Mouse (Mus musculus) spleen, adult 18-20 months (tissue): ENCODE results near the gene Nuf2.
A peak's percentile ranks its signal among the peaks of the same experiment; 100 is the strongest.
"Not testable (repeated sequence)": the region's sequence is repeated elsewhere in the genome, so short reads cannot be mapped to it uniquely, and the experiment has no call there.

Experiments used
- DNase-seq, 2 experiments: peaks; one replicate each; pipeline ENCODE4 v3.0.0; 2022; ENCODE audit warnings: mixed read lengths in 2 of 2

The Nuf2 gene

DNA sequence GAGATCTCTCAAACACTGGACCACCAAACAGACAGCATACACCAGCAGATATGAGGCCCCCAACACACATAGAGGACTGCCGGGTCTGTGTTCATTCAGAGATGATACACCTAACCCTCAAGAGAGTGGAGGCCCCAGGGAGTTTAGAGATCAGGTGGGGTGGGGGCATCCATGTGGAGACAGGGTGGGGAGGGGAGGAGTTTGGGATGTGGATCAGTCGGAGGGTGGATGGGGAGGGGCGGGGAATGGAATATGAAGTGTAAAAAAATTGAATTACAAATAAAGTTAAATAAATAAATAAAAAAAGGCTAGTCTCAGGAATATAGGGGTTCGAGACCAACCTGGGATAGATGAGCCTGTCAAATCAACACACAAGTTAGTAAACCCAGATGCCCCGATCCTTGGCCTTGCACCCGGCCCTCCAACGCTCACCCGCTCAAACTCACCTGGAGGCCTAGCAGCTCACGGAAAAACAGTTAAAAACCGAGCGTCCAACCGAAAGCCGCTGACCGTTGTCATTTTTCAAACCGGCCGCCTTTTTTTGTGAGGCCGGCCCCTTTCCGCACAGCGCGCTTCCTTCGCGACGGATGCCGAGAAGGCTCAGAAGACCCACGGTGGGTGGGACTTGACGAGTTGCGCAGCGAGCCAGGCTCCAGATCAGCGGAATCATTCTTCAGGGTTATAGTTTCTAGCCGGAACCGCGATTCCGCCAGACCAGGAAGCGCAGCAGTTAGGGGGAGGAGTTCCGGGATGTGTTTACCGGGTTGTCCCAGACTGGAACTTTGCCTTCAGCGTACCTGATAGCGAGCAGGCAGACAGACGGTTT lies at the start of gene Nuf2:
Nuf2 (minus strand) TSS at position 589 of the 826 bp plus-strand sequence.
- peak; percentile 92 to 94 for DNase-seq

DNA sequence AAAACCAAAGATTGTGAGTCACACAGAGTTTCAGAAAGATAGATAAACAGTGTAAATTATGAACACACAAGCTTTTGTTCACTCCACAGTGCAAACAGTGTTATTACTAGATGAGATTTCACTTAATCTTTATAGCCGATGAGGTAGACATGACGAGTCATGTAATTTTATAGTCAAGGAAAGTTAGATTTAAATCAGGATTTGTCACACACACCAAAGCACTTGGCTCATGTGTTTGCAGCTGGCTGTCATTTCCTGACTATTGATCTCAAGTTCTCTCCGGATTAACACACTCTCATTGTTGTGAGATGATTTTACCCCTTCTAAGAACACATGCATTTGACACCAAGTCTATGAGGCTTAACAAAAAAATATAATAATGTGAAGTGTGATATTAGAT lies 48.3 kb upstream of the Nuf2 start:
- no peak for DNase-seq

DNA sequence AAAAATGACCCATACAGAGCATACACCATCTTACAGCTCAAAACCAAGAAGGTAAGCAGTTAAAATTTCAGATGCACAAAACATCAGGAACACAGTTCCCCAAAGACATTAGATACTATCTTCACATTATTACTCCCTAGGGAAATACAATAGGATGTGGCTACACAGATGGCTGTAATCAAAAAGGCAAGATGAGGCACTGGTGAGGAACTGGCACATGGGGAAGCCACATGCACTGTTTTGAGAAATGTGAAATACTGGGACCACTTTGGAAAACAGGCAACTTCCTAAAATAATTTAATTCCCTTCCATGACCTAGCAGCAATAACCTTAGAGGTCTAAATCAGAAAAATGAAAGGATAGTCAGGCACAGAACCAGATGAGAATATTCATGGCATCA lies 42.9 kb upstream of the Nuf2 start:
- no peak for DNase-seq

DNA sequence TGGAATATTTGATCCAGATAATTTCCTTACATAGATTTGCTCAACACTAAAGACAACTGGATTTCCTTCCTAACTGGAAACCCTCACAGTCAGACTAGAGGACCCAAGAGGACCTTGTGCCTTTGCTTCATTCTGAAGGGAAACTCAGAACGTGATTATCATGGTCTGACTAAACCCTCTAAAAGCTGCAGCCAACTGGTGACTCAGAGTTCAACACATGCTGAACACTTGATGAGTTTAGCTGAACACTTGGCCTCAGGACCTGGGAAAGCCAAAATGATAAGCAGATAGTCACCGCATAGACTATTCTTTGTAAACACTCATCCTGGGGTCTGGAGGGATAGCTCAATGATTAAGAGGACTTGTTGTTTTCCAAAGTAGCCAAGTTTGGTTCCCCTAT lies 24.4 kb upstream of the Nuf2 start:
- no peak for DNase-seq

DNA sequence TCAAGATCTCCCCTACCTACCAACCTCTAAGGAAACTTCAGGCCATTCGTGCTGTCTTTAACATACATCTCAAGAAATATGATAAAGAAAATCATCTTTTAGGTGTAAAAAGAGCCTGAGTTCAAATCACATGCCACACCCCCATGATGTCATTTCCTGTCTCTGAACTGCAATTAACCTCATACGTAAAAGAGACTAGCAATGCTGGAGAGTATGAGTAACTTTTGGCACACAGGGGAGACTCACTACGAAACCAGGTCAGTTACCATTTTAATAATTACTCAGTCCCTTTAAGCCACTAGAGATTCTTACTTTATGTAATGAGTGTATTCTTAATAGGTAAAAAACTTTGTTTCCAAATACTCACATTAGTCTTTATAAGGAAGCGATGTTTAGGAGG lies 23.8 kb upstream of the Nuf2 start:
- no peak for DNase-seq

DNA sequence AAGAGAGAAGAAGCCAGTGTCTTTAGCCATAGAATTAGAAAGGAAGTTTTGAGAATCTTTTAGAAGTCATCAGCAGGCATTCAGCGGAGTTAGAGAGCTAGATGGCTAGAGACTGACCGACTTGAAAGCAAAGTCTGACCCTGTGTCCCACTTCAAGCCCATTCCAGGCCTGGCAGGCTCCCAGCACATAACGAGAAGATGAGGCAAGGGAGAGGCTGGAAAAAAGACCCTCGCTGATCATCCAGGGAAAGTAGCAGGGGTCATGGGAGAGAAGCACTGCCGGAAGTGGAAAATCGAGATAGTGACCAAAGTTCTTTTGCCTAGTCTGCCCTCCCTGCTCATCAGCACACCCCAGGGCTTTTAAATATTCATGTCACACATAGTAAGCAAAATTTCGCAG lies 22.2 kb upstream of the Nuf2 start:
- no peak for DNase-seq

DNA sequence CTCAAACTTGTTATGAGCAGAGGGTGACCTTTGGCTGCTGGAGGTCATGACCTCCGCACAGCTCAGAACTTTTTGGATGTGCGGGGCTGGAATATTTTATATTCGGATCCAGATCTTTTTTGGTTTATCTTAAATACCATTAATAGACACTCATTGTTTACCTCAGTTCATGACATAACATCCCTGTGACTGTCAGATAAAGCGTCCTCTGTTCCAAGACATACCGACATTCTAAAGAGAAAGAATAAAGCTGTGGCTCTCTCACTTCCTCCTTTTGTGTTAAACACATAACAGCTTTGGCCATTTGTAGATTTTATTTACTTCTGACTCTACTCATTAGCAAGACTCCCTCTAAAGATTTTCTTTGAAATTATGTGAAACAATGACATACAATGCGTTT lies 9.2 kb upstream of the Nuf2 start:
- DNase-seq: no peak

DNA sequence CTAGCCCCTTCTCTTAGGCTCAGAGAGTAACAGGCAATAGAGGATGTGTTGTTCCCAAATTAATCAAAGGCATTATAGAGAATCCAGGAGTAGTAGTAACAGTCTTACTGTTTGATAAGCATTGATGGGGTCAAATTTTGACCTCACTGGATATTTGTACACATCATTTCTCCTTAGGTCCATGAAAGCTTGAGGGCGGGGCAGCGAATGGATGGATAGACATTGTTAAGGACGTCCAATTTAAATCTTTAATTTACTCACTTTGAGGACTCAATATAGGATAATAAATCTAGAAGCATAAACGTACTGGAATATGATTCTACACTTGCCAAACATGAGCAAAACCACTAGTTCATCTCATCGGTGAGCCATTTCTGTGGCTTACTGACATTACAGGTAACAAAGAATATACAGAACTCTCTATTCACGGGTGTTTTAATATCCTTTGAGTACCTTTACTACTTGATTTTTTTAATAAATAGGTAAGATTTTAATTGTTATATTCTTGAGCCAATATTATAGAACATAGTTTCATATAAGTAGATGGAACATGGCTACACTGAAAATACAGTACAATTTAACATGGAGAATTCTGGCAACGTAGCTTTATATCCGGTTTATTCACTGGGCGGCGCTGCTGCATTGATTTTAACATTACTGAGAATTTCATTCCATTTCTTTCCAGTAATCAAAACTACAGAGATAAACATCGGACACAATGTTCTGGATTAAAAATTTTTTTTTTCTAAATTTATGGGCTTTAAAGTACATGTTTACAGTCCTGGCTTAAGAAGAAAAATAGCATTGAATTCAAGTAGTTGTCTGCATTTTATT lies 655 bp upstream of the Nuf2 start:
- DNase-seq: peak; percentile 6 to 62

DNA sequence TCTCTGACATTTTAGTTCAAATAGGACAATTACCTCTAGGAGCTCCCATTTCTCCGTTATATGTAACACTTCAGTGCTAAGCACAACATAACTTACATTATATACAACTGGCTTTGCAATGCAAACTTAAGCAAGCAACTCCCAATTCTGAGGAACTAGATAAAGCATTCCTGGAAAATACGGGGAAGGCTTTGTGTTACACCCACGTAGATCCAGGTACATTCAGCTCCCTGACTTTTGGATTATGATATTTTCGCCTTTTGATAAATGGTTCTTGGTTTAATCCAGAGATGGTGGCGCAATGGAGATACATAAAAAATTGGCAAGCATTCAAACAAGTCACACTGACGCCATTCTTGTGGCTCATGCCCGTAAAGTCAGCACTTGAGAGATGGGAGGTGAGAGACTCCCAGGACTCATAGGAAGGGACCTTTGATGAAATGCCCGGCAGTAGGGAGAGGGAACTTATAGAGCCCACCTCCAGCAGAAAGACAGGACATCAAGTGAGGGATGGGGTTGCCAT lies 1.2 kb downstream of the Nuf2 start:
- no peak for DNase-seq

DNA sequence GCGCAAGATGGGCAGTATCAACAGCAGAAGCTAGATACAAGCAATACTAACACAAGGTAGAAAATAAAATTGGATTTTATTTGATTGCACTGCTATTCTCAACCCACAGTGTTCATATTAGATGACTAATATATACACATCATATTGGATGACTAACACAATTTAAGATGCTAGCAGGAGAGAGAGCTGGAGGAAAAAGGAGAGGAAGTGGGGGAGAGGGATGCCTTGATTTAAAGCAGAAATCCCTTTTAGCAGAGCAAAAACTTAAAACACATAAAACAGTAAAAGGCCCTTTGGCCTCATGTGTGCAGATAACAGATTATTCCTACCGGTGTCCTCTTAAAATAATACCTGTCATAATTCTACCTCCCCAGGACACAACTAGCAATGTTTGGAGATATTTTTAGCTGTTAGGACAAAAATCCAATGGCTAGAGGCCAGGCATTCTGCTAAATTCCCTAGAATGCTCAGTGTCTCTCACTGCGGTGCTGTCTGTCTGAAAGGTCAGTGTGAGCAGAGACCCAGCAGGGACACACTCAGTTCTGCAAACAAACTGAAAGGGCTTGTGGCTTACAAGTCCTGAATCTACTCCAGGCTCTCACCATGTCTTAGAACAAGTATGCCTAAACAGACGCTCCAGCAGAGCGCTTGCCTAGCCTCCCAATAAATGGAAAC lies 5.1 kb downstream of the Nuf2 start:
- no peak for DNase-seq

DNA sequence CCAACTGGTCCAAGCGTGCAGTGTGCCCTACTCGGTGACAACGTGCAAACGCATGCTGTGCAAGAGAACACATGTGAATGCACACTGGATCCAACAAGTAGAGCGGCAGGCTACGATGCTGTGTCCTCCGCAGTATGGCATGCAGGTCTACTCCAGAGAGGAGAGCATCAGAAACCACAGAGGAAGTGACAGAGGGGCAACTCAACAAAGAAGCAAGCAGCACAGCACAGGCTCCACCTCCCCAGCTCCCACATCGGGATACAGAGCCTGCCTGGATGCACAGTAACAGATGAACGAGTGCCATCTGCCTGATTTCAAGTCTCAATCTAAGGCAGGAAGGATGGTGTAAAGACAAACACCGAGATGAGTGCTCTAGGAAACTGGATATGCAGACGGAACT lies 11.9 kb downstream of the Nuf2 start:
- no peak for DNase-seq

DNA sequence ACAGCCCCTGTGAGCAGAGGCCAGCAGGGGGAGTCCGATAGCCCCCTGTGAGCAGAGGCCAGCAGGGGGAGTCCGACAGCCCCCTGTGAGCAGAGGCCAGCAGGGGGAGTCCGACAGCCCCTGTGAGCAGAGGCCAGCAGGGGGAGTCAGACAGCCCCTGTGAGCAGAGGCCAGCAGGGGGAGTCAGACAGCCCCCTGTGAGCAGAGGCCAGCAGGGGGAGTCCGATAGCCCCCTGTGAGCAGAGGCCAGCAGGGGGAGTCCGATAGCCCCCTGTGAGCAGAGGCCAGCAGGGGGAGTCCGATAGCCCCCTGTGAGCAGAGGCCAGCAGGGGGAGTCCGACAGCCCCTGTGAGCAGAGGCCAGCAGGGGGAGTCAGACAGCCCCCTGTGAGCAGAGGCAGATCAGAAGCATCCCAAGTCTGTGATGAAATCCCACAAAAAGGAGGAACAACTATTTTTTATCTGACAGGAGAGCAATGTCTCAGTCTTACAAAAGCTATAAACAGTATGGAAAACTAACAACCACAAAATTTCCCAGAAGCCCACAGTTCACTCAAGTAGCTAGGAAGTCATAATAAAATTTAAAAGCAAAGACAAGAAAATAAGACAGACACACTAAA lies 13.3 kb downstream of the Nuf2 start:
- not testable (repeated sequence) for DNase-seq

DNA sequence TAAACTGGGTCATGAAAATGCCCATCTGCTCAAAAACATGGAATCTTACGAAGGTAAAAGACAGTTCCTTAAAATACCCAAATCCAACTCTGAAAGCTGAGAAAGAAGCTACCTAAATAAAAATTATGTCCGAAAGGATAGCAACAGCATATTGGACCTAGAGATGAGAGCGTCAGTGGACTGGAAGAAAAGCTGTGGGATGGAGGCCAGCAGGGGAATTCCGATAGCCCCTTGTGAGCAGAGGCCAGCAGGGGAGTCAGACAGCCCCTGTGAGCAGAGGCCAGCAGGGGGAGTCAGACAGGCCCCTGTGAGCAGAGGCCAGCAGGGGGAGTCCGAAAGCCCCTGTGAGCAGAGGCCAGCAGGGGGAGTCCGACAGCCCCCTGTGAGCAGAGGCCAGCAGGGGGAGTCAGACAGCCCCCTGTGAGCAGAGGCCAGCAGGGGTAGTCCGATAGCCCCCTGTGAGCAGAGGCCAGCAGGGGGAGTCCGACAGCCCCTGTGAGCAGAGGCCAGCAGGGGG lies 13.8 kb downstream of the Nuf2 start:
- no peak for DNase-seq

DNA sequence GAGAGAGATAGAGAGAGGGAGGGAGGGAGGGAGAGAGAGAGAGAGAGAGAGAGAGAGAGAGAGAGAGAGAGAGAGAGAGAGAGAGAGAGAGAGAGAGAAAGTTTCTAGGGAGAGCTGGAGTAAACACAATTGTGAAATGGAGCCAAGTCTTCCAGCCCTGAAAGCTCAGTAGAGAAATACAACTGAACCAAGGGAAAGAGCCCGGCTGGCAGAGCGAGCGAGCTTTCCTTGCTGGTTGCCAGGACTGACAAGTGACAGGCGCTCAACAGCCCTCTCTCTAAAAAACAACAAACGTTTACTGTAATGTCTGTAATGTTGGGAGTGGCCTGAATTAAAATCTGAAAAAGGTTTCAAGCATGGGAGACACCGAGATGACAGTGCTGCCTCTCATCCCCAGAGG lies 24.9 kb downstream of the Nuf2 start:
- DNase-seq: no peak

DNA sequence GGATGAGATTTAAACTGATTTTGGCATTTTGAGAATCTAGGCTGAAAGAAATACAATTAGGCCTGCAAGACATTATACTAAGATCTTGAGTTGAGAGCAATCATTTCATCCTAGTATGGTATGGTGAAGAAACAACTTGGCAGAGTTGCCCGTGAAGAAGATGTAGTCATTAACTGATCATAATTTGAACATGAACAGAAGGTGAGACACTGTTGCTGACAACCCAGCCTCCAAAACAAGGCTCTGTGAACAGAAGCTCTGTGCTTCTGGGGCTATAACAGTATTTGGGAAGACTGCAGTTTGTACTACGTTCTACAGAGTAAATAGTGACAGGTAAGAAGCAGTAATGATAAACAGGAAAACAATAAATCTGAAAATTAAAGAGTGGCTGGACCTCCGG lies 28.4 kb downstream of the Nuf2 start:
- no peak for DNase-seq

DNA sequence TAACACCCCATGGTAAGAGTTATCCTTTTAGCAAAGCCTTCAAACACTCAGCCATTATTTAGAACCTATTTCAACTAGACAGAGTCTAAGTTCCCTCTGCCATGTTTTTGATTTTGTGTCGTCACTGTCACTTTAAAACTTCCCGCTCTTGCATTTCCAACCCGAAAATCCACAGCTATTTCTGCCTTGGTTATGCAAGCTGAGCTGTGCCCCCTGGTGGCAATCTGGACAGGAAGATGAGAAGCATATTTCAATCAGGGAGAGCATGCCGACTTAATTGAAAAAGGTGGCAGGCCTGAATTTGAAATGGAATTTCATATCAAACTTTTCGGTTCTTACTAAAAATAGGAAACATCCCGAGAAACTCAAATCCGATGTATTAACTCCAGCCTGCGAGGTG lies 35.6 kb downstream of the Nuf2 start:
- DNase-seq: peak in 1 of 2 experiments; percentile 12

DNA sequence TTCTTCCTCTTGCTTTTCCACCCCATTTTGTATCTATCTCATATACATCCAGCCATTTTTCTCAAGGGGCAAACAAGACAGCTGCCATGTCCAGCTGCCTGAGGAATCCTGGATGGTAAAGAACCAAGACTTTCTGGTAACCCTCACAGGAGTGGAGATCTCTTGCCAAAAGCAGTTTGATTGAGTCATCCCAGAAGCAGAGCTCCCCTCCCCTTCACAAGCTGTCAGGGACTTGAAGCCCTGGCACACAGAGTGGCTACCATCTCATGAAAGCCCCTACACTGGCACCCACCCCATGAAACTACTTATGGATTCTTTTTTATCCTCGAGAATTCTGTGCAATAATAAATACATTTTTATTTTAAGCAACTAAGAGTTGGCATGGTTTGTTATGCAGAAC lies 39.7 kb downstream of the Nuf2 start:
- no peak for DNase-seq

DNA sequence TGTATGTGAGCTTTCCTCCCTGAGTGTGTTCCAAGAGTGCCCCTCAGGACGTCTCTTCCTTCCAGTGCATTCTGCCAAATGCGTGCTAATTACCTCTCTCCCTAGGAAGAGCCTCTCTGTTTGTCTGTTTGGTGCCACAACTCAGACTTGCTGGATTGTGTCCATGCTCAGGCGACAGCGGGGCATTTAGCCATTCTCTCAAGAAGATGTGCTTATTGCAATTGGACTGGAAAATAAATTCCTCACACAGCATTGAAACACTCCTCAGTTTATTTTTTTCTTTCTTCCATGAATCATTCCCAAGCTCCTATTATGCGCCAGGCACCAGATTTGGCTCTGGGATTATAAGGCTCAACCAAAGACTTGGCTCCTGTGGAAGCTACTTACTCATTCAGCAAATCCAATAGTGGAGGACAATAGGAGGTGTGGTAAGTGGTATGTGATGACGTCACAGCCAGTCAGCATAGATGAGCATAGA lies 45.8 kb downstream of the Nuf2 start:
- no peak for DNase-seq

DNA sequence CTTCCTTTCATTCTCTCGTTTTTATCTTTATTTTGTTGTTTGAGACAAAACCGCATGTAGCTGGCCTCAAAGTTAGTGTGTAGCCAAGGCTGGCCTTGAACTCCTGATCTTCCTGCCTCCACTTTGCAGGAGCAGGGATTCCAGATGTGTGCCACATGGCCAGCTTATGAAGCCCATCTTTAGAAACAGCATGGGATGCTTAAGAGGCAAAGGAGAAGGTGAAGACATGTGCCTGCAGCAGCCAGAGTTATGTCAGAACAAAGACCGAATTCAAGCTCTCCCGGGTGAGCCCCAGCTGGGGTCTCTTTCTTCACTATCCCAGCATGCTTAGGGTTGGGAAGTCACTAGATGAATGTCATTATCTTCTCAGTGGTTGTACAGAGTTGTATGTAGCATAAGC lies 46.7 kb downstream of the Nuf2 start:
- no peak for DNase-seq

DNA sequence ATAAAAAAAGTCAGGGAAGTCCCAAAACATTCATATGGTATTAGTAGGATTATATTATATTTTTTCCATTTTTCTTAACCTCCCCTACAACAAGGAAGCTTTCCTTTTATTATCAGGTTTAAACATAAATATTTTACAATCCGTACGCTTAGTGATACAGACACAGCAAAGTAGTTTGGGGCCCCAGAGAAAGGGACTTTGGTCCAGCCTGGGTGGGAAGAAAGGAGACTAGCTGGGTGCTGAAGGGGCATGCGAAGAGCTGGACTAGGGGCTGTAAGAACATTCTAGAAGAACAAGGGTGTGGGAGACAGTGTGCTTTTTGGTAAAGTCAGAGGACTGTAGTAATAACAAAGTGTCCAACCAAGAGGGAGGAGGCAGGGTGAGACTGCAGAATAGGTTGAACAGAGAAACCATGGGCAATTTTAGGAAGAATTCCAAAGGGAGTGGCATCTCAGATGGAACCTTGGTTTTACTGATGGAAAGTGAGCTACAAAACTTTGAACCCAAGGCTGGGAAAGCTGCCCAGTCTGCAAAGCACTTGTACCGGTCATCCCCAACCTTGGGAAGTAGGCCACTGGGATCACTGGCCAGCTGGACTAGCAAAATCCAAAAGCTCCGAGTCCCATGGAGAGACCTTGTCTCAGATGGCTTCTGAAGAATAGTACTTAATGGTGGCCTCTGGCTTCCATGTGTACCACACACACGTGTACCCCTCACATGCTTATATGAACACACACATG lies 48.5 kb downstream of the Nuf2 start:
- DNase-seq: no peak

DNA sequence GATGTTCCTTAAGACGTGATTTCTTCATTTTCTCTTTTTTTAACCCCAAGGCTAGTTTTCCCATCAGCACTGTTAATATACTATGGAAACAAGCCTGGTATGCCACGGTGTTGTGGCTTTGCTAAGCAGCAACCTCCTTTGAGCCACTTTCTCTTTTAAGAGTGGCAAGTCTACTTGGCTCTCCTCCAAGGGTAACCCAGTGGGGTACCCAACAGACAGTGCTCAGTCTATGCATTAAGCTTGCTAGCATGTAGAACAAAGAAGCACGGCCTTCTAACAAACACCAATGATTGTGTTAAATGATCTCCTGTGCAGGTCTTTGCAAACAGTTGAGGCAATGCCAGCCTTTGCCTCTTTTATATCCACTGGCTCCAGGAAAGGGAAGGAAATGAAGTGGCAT lies 60.1 kb downstream of the Nuf2 start:
- no peak for DNase-seq

DNA sequence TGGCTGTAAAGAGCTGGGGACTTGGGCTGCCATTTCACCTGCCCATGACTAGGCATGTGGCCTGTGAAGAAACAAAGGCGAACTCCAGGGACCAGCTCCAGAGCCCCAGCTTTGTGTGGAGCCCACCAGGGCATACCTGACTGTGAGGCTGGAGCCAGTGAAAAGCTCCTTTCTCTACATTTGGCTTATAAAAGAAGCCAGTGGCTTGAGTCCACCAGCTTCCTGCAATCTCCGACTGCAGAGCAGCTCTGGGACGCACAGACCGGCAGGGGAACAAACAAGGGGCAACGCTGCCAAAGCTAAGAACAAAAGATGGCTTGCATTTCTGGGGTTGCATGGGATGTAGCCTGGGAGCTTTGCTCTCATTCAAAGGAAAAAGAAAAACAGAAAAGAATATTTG lies 63.5 kb downstream of the Nuf2 start:
- DNase-seq: no peak
